Mouse (Mus musculus) limb, embryonic 12.5 days (tissue): ENCODE data around the gene Map3k1. TPM values are rescaled to one million over a fixed set of nuclear protein-coding genes. Genes with fewer than 3 reads are reported as not detected.

Source experiments
- ATAC-seq: fragments of 200-750 bp; cut with Nextera tagmentation; 2 replicates; pipeline ENCODE4 v1.8.0; 2017; ENCODE audit warnings: low read depth, moderate TSS enrichment; ENCODE audit not compliant: insufficient number of reproducible peaks, insufficient read depth, low FRiP score, low TSS enrichment
- H3K27ac ChIP-seq: fragments of 300-500 bp; sonication (generic); 2 replicates; pipeline ENCODE4 v1.5.1; 2016; ENCODE audit warnings: mild to moderate bottlenecking, moderate library complexity
- H3K27me3 ChIP-seq: fragments of 300-500 bp; sonication (generic); 2 replicates; pipeline ENCODE4 v1.6.1; 2016; ENCODE audit warnings: mild to moderate bottlenecking, moderate library complexity
- H3K36me3 ChIP-seq: fragments of 300-500 bp; sonication (generic); 2 replicates; pipeline ENCODE4 v1.6.1; 2016; ENCODE audit warnings: mild to moderate bottlenecking, moderate library complexity
- H3K4me1 ChIP-seq: fragments of 300-500 bp; sonication (generic); replicated peaks from 2 replicates; pipeline ENCODE4 v1.6.1; 2016
- H3K4me2 ChIP-seq: fragments of 300-500 bp; sonication (generic); 2 replicates; pipeline ENCODE4 v1.6.1; 2016; ENCODE audit warnings: mild to moderate bottlenecking, moderate library complexity
- H3K4me3 ChIP-seq: fragments of 300-500 bp; sonication (generic); replicated peaks from 2 replicates; pipeline ENCODE4 v1.5.1; 2016; ENCODE audit warnings: mild to moderate bottlenecking
- H3K9ac ChIP-seq: fragments of 300-500 bp; sonication (generic); replicated peaks from 2 replicates; pipeline ENCODE4 v1.6.1; 2016; ENCODE audit warnings: mild to moderate bottlenecking, moderate library complexity
- H3K9me3 ChIP-seq: fragments of 300-500 bp; sonication (generic); 2 replicates; pipeline ENCODE4 v1.6.1; 2016; ENCODE audit warnings: mild to moderate bottlenecking, moderate library complexity
- WGBS: fragments of 180-500 bp; shearing (Covaris S2); methylation state at CpG from one replicate; pipeline ENCODE4 v1.1.7; 2016; 5-methylcytosine and 5-hydroxymethylcytosine counted together
- polyA plus RNA-seq: library from polyadenylated mRNA; unstranded; fragments of >200 nt; fragmentation: Nextera tagmentation; extraction: Ambion mirVana; gene quantifications from 2 replicates; pipeline ENCODE4 v1.2.1, GENCODE M21; 2016

Gene Map3k1
- polyA plus RNA-seq, 1 experiment from 2014 or later, result 15.6 TPM

DNA sequence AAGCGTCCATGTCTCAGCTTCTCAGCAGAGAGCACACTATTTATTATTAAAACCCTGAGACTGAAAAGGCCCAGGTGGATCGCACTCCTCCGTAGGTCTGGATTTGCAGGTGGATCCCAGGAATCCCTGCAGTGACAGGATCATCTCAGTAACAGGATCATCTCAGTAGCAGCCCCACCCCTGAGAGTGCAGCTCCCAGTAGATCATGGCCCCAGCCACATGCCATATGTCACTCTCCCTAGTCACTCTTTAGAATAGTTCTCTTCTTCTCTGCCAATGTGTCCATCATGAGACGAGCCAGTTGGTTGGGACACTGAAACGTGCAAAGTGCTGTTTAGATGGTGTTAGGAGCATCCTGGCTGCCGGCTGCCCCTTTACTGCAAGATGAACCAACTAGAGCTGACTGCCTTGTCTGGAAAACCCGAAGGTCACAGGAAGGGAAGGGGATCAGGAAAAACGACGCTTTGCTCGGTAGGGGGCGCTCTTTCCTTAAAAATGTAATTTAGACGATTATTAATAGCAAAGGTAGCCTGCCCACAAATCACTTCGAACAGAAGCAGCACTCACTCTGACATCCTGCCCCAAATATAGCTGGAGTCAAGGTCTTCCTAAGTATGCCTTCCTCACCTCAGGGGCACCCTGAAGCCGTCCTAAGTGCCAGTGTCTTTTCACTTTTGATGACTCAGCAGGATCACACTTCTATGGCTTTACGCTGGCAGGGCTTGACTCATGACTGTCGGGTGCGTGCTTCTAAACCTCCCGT, 20.8 kb downstream of the Map3k1 start:
- Histone ChIP-seq H3K9me3 (no peaks in the 10 kb centered on the region), H3K36me3 (no peaks in the 10 kb centered on the region), H3K4me2 (no peak overlapping the region), H3K9ac (no peak overlapping the region), H3K27me3 (no peaks in the 10 kb centered on the region), H3K4me1 (peaks cover 52% of the 10 kb centered on the region), H3K27ac (no peak overlapping the region), H3K4me3 (no peak overlapping the region)
- WGBS, result 36% methylated on average over 18 of the region's 18 CpGs
- ATAC-seq, result no peak

DNA sequence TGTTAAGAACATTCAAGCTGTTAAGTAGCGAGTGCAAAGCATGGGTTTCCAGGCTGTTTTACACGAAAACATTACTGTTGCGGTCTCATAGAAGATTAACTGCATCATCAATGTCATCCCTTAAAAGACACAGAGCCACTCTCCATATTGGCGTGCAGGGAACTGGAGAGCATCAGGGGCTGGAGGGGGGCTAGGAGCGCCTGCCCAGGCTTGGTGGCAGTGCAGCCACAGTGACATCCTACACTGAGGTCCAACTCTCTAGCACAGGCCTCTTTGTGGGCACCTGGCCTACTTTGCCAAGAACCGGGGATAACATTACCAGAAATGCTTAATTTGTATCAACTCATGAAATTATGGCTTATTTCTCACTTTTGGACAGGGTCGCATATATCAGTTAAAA, 22.2 kb downstream of the Map3k1 start:
- Histone ChIP-seq H3K4me3 (no peak overlapping the region), H3K4me1 (peaks cover 37% of the 10 kb centered on the region), H3K9me3 (no peaks in the 10 kb centered on the region), H3K27ac (no peak overlapping the region), H3K4me2 (no peak overlapping the region), H3K27me3 (no peaks in the 10 kb centered on the region), H3K9ac (no peak overlapping the region), H3K36me3 (0 out of 2 replicates have a peak, but pooled peaks cover 4% of the 10 kb centered on the region)
- ATAC-seq, result no peak
- 95% methylated on average over 7 of the region's 7 CpGs for WGBS

DNA sequence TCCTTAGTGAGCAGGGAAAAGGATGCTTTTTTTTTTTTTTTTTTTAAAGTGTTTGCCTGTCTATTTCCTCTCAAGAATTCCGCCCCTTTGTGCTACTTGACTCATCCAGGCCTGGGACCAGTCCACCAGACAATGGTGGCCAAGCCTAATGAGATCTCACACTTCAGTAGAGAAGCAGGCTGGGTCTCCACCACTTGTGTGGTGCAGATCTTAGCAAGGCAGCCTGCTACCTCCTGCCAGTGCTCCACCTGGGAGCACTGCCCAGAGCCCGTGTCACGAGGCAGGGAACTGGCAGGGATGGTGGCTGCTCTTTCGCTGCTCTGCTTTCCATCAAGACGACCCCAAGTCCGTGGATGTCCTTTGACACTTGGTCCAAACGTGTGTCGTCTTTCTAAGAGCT, 25.3 kb downstream of the Map3k1 start:
- Histone ChIP-seq H3K27ac (no peak overlapping the region), H3K4me3 (no peak overlapping the region), H3K4me1 (peaks cover 7% of the 10 kb centered on the region), H3K4me2 (no peak overlapping the region), H3K36me3 (0 out of 2 replicates have a peak, but pooled peaks cover 4% of the 10 kb centered on the region), H3K9ac (no peak overlapping the region), H3K9me3 (no peaks in the 10 kb centered on the region), H3K27me3 (no peaks in the 10 kb centered on the region)
- ATAC-seq, result no peak
- WGBS, result 82% methylated on average over 8 of the region's 8 CpGs

DNA sequence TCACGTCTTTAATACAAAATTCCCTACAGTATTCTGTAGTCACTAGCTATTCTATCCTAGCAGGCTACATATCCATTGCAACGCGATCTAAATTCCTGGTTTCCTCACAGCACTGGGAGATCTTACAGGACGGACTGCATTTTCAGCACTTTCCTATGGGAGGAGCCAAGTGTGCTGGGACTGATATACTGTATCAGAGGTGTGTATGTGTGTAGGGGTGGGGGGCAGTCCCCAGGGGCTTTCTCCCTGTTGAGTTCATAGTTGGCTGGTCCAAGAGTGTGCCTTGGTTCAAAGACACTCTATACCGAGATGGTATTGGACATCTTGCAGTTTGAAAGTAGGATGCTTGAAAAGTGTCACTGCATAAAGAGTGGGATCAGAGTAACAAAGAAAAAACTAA, 29.3 kb downstream of the Map3k1 start:
- Histone ChIP-seq H3K4me2 (no peak overlapping the region), H3K9me3 (no peaks in the 10 kb centered on the region), H3K27ac (no peak overlapping the region), H3K36me3 (peaks cover 17% of the 10 kb centered on the region), H3K27me3 (no peaks in the 10 kb centered on the region), H3K4me1 (peaks cover 5% of the 10 kb centered on the region), H3K9ac (no peak overlapping the region), H3K4me3 (no peak overlapping the region)
- WGBS, result 92% methylated on average over 5 of the region's 5 CpGs
- ATAC-seq, result no peak

DNA sequence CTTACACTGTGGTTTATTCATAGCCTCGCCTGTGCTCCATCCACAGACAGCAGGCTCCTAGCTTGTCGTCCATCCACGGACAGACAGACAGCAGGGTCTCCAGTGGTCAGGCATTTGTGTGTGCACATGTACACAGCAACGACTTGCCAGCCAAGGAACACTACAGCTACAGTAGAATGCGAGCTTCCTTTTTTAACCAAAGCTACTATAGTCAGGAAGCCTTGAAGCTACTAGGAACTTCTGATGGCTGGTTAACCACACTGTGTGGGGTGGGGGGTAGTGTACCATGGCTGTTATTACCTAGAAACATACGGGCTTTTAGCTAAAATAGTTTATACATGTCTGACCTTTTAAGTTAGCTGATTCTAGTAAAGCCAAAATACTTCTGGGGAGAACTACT, 30.2 kb downstream of the Map3k1 start:
- H3K27me3 ChIP-seq, result no peaks in the 10 kb centered on the region
- 81% methylated on average over 6 of the region's 6 CpGs for WGBS
- H3K9me3 ChIP-seq, result no peaks in the 10 kb centered on the region
- no peak overlapping the region for H3K4me2 ChIP-seq
- no peak overlapping the region for H3K27ac ChIP-seq
- H3K4me3 ChIP-seq, result no peak overlapping the region
- H3K36me3 ChIP-seq, result peaks cover 25% of the 10 kb centered on the region
- peaks cover 5% of the 10 kb centered on the region for H3K4me1 ChIP-seq
- H3K9ac ChIP-seq, result no peak overlapping the region
- ATAC-seq, result no peak

DNA sequence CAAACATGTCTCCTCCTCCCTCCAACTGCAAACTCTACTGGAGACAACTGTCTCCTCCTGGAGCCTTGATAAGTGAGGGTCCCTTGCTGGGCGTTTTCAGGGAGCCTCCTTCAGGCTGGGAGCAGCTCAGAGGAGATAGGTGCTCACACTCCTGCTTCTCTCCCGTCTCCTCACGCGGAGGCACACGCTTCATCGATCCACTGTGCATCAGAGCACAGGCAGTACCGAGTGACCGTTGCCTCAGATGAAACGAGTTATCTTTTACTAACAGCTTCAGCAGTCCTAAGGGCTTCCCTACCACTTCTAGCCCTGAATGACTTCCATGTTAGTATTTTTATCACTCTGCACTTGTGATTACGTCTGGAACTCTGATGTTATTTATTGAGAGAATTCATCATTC, 30.9 kb downstream of the Map3k1 start:
- H3K9ac ChIP-seq, result no peak overlapping the region

DNA sequence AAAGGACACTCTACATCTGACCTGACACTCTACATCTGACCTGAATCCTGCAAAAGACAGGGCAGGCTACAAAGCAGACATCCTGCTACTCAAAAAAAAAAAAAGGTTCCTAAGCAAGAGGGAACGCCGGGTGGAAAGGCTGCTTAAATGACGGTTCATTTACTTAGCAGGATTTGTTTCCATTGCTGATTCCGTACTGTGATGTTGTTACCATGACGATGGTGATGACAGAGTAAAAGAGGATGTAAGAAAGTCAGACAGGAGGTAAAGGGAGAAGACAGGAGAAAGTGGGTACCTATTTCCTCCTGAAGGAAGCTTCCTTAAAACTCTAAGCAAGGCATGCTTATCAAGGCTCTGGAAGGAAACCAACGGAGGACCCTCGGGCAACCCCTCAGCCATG, 31.6 kb downstream of the Map3k1 start:
- no peak overlapping the region for H3K4me3 ChIP-seq
- no peak for ATAC-seq
- H3K36me3 ChIP-seq, result peaks cover 34% of the 10 kb centered on the region
- no peak overlapping the region for H3K27ac ChIP-seq
- WGBS, result 82% methylated on average over 7 of the region's 7 CpGs
- no peaks in the 10 kb centered on the region for H3K9me3 ChIP-seq
- no peak overlapping the region for H3K4me2 ChIP-seq
- peaks cover 5% of the 10 kb centered on the region for H3K4me1 ChIP-seq
- H3K27me3 ChIP-seq, result no peaks in the 10 kb centered on the region
- no peak overlapping the region for H3K9ac ChIP-seq

More for the DNA sequence above, 30.9 kb downstream of the Map3k1 start:
- no peak for ATAC-seq
- WGBS, result 87% methylated on average over 10 of the region's 10 CpGs
- Histone ChIP-seq H3K27ac (no peak overlapping the region), H3K9me3 (no peaks in the 10 kb centered on the region), H3K4me3 (no peak overlapping the region), H3K4me1 (peaks cover 5% of the 10 kb centered on the region), H3K4me2 (no peak overlapping the region), H3K36me3 (peaks cover 31% of the 10 kb centered on the region), H3K27me3 (no peaks in the 10 kb centered on the region)

DNA sequence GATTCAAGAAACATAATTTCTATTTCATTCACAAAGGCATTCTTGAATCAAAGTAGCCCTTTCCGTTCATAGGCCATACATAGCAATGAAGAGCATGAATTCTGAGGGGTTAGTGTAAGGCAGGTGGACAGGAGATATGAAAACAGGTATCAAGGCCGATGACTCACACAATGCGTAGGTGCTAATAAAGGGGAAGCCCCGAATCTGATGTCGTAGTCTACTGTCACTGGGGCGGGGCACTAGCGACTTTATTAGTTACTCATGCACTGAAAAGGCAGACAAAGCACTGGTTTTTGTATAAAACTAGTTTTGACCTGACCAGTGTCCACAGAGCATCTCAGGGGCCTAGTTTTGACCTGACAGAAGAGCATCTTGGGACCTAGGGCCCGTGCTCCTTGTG, 36.7 kb downstream of the Map3k1 start:
- H3K27ac ChIP-seq, result no peak overlapping the region

DNA sequence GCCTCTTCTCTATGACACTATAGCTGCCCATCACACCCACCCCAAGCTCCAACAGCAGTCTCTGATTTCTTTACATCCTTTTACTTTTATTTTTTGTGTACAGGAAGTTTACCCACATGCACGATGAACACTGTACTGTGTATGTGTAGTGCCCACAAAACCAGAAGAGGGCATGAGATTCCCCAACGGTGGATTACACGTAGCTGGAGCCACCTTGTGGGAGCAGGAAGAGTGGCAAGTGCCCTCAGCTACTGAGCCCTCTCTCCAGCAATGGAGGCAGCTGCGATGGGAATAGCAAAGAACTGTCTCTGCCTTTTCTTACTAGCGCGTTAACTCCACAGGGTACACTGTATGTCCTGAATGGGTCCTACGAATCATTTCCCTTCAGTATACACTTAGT, 37.6 kb downstream of the Map3k1 start:
- no peak overlapping the region for H3K9ac ChIP-seq
- no peaks in the 10 kb centered on the region for H3K9me3 ChIP-seq
- 63% methylated on average over 7 of the region's 7 CpGs for WGBS
- H3K27me3 ChIP-seq, result no peaks in the 10 kb centered on the region
- H3K27ac ChIP-seq, result no peak overlapping the region
- H3K4me2 ChIP-seq, result no peak overlapping the region
- no peak overlapping the region for H3K4me3 ChIP-seq
- no peaks in the 10 kb centered on the region for H3K4me1 ChIP-seq
- ATAC-seq, result no peak
- H3K36me3 ChIP-seq, result peaks cover 80% of the 10 kb centered on the region

More for the DNA sequence above, 36.7 kb downstream of the Map3k1 start:
- 95% methylated on average over 8 of the region's 8 CpGs for WGBS
- Histone ChIP-seq H3K9ac (no peak overlapping the region), H3K4me1 (no peaks in the 10 kb centered on the region), H3K36me3 (peaks cover 71% of the 10 kb centered on the region), H3K27me3 (no peaks in the 10 kb centered on the region), H3K4me2 (no peak overlapping the region), H3K4me3 (no peak overlapping the region), H3K9me3 (no peaks in the 10 kb centered on the region)
- no peak for ATAC-seq

DNA sequence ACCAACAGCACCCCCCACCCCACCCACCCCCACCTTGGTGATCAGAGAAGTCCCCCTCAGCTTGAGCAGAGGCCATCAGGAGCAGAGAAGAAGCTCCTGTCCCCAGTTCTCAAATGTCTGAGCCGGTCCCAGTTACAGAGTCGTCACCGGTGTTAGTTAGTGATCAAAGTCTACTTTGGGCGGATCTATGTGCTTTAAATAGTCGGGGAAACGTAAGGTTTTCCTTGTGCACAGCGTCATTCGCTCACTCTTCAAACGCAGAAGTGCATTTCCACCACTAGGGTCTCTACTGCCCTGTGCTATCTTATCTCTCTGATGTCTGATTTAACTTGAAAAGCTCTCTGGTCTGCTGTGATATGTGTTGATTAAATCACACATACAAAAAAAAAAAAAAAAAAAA, 38.0 kb downstream of the Map3k1 start:
- 94% methylated on average over 9 of the region's 9 CpGs for WGBS
- ATAC-seq, result no peak
- Histone ChIP-seq H3K27ac (no peak overlapping the region), H3K4me3 (no peak overlapping the region), H3K36me3 (peaks cover 83% of the 10 kb centered on the region), H3K9me3 (no peaks in the 10 kb centered on the region), H3K4me1 (no peaks in the 10 kb centered on the region), H3K4me2 (no peak overlapping the region), H3K9ac (no peak overlapping the region), H3K27me3 (no peaks in the 10 kb centered on the region)

DNA sequence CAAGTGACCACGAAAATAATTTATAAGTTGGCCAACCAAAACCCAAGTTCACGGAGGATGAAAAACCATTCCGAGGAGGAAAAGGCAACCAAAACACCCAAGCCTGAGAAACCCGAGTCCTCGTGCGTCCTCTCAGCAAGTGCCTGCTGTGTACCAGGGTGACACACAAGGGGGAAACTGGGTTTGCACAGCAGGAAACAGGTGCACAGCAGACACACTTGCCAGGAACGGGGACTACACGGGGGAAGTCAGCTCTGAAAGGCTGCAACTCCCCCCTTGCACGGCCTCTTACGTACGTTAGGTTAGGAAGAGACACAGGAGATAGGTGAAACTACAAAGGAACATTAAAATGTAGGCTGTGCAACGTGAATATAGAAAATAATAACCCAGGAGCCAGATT, 46.3 kb downstream of the Map3k1 start:
- Histone ChIP-seq H3K27me3 (no peaks in the 10 kb centered on the region), H3K27ac (no peak overlapping the region), H3K4me3 (no peak overlapping the region), H3K36me3 (peaks cover 89% of the 10 kb centered on the region), H3K9ac (no peak overlapping the region), H3K4me2 (no peak overlapping the region), H3K4me1 (no peaks in the 10 kb centered on the region), H3K9me3 (no peaks in the 10 kb centered on the region)
- no peak for ATAC-seq
- 90% methylated on average over 12 of the region's 12 CpGs for WGBS

DNA sequence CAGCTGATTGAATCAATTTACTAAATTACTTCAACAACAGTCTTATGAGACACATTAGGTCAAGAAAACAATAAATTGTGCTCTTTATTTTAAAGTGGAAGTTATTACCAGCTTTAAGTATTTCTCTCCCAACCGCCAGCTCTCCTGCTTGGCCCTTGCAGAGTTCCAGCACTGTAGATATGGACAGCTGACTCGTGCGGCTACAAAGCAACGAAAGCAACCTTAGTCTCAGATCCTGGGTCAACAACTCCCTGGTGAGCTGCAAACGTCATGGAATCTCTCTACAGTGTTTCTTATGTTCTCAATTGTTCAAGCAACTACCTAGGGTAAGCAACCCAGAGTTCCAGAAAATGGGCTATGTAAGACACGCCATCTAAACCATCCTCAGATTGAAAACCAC, 51.8 kb downstream of the Map3k1 start:
- H3K9ac ChIP-seq, result no peak overlapping the region
- no peaks in the 10 kb centered on the region for H3K27me3 ChIP-seq
- WGBS, result 88% methylated on average over 6 of the region's 6 CpGs
- H3K36me3 ChIP-seq, result peaks cover 92% of the 10 kb centered on the region
- H3K9me3 ChIP-seq, result peaks cover 3% of the 10 kb centered on the region; the same call in 1 of the 2 replicates
- H3K4me3 ChIP-seq, result no peak overlapping the region
- H3K4me1 ChIP-seq, result no peaks in the 10 kb centered on the region
- H3K27ac ChIP-seq, result no peak overlapping the region
- ATAC-seq, result no peak
- no peak overlapping the region for H3K4me2 ChIP-seq
